Mouse (Mus musculus) limb, embryonic 15.5 days (tissue): ENCODE data around the gene Myh15. TPM values are rescaled to one million over a fixed set of nuclear protein-coding genes. Genes with fewer than 3 reads are reported as not detected.
"Not testable (repeated sequence)": the region's sequence is repeated elsewhere in the genome, so short reads cannot be mapped to it uniquely, and the experiment has no call there.

Experiments
- ATAC-seq: fragments of 200-750 bp; cut with Nextera tagmentation; 2 replicates; pipeline ENCODE4 v1.8.0; 2017; ENCODE audit warnings: low read depth, moderate TSS enrichment; ENCODE audit not compliant: insufficient number of reproducible peaks, low FRiP score, low TSS enrichment
- H3K27ac ChIP-seq: fragments of 300-500 bp; sonication (generic); 2 replicates; pipeline ENCODE4 v1.5.1; 2015; ENCODE audit warnings: moderate library complexity, mild to moderate bottlenecking, inconsistent platforms
- H3K27me3 ChIP-seq: fragments of 300-500 bp; sonication (generic); 2 replicates; pipeline ENCODE4 v1.6.1; 2015; ENCODE audit warnings: inconsistent platforms
- H3K36me3 ChIP-seq: fragments of 300-500 bp; sonication (generic); 2 replicates; pipeline ENCODE4 v1.6.1; 2015; ENCODE audit warnings: inconsistent platforms
- H3K4me1 ChIP-seq: fragments of 300-500 bp; sonication (generic); 2 replicates; pipeline ENCODE4 v1.6.1; 2015; ENCODE audit warnings: inconsistent platforms
- H3K4me2 ChIP-seq: fragments of 300-500 bp; sonication (generic); 2 replicates; pipeline ENCODE4 v1.6.1; 2015; ENCODE audit warnings: mild to moderate bottlenecking, inconsistent platforms
- H3K4me3 ChIP-seq: fragments of 300-500 bp; sonication (generic); 2 replicates; pipeline ENCODE4 v1.5.1; 2015; ENCODE audit warnings: mild to moderate bottlenecking, inconsistent platforms
- H3K9ac ChIP-seq: fragments of 300-500 bp; sonication (generic); 2 replicates; pipeline ENCODE4 v1.6.1; 2015; ENCODE audit warnings: inconsistent platforms
- H3K9me3 ChIP-seq: fragments of 300-500 bp; sonication (generic); 2 replicates; pipeline ENCODE4 v1.6.1; 2016; ENCODE audit warnings: inconsistent platforms
- WGBS: fragments of 180-500 bp; shearing (Covaris S2); methylation state at CpG from one replicate; pipeline ENCODE4 v1.1.7; 2015; 5-methylcytosine and 5-hydroxymethylcytosine counted together
- polyA plus RNA-seq: library from polyadenylated mRNA; unstranded; fragments of >200 nt; fragmentation: Nextera tagmentation; extraction: Ambion mirVana; gene quantifications from 2 replicates; pipeline ENCODE4 v1.2.1, GENCODE M21; 2015

Myh15 gene
- polyA plus RNA-seq, 1 experiment from 2014 or later: 0.42 TPM

DNA sequence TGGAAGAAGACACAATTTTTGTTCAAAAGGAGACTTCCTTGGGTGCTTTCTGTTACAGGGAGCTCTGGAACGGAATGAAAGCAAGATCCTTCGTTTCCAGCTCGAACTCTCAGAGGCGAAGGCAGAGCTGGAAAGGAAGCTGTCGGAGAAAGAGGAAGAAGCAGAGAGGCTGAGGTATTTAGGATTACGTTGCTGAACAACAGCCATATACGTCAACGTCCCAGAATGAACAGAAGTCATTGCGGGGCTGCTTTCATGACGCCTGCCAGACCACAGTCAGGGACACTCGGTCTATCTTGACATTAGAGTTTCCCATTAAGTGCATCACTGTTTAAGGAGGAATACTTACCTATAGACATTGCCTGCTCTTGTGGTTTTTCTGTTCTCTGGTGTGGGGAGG is 108.4 kb downstream of the Myh15 start:
- WGBS: 80% methylated on average over 11 of the region's 11 CpGs
- Histone ChIP-seq H3K9ac (no peak overlapping the region), H3K27ac (no peak overlapping the region), H3K27me3 (no peaks in the 10 kb centered on the region), H3K4me3 (no peak overlapping the region), H3K4me2 (no peak overlapping the region), H3K9me3 (no peaks in the 10 kb centered on the region), H3K4me1 (peaks cover 2% of the 10 kb centered on the region; the same call in 1 of the 2 replicates), H3K36me3 (no peaks in the 10 kb centered on the region)
- ATAC-seq: no peak

DNA sequence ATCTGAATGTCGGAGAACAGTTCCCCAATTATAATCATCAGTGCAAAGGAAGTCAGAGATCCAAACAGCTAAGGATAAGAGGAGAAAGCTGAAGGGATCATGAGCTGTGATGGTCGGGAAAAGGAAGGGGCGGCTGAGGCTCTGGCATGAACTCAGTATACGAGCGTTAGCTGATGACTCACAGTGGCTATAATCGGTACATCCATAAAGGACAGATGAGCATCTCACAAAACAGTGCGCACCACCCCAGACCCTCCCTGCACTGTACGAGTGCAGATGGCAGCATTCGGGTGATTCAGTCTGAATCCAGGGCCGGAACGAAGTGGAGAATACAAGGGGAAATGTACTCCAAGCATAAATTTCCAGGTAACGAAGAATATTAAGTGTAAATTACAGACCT is 110.0 kb downstream of the Myh15 start:
- Histone ChIP-seq H3K4me1 (peaks cover 2% of the 10 kb centered on the region; the same call in 1 of the 2 replicates), H3K9me3 (no peaks in the 10 kb centered on the region), H3K4me2 (no peak overlapping the region), H3K27me3 (no peaks in the 10 kb centered on the region), H3K9ac (no peak overlapping the region), H3K27ac (no peak overlapping the region), H3K4me3 (no peak overlapping the region), H3K36me3 (no peaks in the 10 kb centered on the region)
- WGBS: 81% methylated on average over 12 of the region's 12 CpGs
- no peak for ATAC-seq

DNA sequence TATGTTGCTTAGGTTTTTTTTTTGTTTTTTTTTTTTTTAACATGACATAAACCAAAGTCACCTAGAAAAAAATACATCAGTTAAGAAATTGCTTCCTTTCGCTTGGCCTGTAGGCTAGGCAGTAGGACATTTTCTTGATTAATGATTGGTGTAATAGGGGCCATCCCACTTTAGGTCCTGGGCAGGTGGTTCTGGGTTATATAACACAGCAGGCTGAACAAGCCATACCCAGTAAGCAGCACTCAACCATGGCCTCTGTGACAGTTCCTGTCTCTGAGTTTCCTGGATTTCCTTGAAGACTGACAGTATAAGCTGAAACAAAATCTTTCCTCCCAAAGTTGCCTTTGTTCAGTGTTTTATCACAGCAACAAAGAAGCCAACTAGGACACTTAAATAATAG is 117.8 kb downstream of the Myh15 start:
- Histone ChIP-seq H3K36me3 (no peaks in the 10 kb centered on the region), H3K27me3 (no peaks in the 10 kb centered on the region), H3K9me3 (no peaks in the 10 kb centered on the region), H3K27ac (no peak overlapping the region), H3K4me1 (no peaks in the 10 kb centered on the region), H3K4me2 (no peak overlapping the region), H3K9ac (no peak overlapping the region), H3K4me3 (no peak overlapping the region)
- no peak for ATAC-seq
- 74% methylated on average over 1 of the region's 1 CpGs for WGBS

DNA sequence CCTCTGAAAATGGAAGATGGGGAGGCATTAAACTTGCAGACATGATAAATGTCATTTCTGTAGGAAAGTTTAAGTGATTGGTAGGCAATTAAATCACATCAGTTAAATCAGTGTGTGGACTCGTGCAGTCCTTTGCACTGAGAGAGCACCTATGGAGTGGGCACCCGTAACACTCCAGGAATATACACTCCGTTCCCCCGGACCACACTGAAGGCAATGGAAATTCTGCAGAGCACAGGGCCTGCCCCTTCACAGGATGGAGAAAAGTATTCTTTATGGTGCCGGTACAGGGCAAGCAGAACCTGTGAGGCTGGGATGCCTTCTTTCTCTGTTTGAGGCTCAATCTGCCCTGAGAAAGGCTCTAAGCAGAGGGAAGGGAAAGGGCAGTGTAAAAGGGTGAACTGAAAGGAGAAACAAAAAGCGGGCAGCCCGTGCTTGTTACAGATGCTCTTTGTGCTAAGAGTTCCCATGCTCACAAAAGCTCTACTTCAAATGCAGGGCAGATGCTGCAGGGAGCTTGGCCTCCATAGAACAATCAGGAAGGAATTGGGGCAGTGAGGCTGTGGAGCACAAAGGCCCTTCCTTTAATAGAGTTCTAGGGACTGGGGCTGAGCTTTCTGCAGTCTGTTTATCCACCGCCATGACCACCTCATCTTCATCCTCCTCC is 118.6 kb downstream of the Myh15 start:
- Histone ChIP-seq H3K36me3 (no peaks in the 10 kb centered on the region), H3K9me3 (no peaks in the 10 kb centered on the region), H3K27me3 (no peaks in the 10 kb centered on the region), H3K4me3 (no peak overlapping the region), H3K4me2 (no peak overlapping the region), H3K27ac (no peak overlapping the region), H3K4me1 (no peaks in the 10 kb centered on the region), H3K9ac (no peak overlapping the region)
- 83% methylated on average over 8 of the region's 8 CpGs for WGBS
- no peak for ATAC-seq

DNA sequence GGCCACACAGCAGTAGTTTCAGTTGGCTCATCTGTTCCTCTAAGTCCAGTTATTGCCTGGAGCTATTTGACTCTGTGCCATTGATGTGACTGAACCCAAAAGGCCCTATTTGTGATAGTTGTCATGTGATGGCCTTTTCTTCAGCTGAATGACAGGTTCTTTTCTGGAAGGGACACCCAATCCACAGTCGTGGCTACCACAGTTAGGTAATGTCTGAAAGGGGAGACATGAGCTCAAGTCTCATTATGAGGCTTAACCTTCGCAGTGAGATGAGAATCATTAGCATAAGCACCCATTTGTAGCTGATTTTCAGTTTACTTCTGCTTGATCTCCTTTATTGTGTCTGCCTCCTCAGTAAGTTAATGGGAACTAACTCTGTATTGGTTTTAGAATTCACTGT is 136.2 kb downstream of the Myh15 start:
- Histone ChIP-seq H3K4me1 (no peaks in the 10 kb centered on the region), H3K36me3 (no peaks in the 10 kb centered on the region), H3K9ac (no peak overlapping the region), H3K4me3 (no peak overlapping the region), H3K27me3 (no peaks in the 10 kb centered on the region), H3K9me3 (no peaks in the 10 kb centered on the region), H3K4me2 (no peak overlapping the region), H3K27ac (no peak overlapping the region)
- 71% methylated on average over 2 of the region's 2 CpGs for WGBS
- no peak for ATAC-seq

DNA sequence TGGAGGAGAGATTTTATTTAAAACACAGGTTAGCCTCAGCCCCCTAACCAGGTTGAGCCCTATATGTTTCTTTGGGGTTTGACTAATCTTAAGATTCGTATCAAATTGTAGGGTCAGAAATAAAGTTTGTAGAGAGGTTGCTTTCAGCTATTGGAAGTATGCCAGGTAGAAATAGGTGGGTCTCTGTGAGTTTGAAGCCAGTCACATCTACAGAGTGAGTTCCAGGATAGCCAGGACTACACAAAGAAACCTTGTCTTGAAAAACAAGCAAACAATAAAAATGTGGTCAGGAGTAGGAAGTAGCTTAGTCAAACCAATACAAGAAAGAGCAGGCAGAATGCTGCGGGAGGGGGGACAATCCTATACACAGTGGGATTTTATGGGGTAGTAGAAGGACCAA is 136.7 kb downstream of the Myh15 start:
- ATAC-seq: no peak
- no peaks in the 10 kb centered on the region for H3K36me3 ChIP-seq
- H3K27me3 ChIP-seq: no peaks in the 10 kb centered on the region
- no peak overlapping the region for H3K9ac ChIP-seq
- no peak overlapping the region for H3K4me2 ChIP-seq
- no peaks in the 10 kb centered on the region for H3K9me3 ChIP-seq
- no peak overlapping the region for H3K4me3 ChIP-seq
- H3K4me1 ChIP-seq: no peaks in the 10 kb centered on the region
- H3K27ac ChIP-seq: no peak overlapping the region
- 71% methylated on average over 2 of the region's 2 CpGs for WGBS

DNA sequence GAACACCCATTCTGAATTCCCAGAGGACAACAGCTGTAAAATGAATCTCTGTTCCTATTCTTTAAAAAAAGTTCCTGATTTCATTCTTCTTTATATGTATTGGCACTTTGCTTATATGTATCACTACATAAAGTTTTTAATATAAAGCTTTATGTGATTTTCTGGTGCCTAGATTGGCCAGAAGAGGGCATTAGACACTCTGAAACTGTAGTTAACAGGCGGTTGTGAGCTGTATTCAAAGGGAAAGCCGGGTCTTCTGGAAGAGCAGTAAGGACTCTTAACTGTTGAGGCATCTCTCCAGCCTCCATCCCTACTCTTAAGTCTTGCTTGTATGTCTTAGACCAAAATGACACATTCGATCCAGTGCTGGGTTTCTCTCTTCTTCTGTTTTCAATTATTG is 139.0 kb downstream of the Myh15 start:
- 34% methylated on average over 3 of the region's 3 CpGs for WGBS
- no peak overlapping the region for H3K9ac ChIP-seq
- H3K4me3 ChIP-seq: no peak overlapping the region
- no peak overlapping the region for H3K4me2 ChIP-seq
- no peak for ATAC-seq
- no peaks in the 10 kb centered on the region for H3K36me3 ChIP-seq
- H3K9me3 ChIP-seq: no peaks in the 10 kb centered on the region
- no peak overlapping the region for H3K27ac ChIP-seq
- no peaks in the 10 kb centered on the region for H3K4me1 ChIP-seq
- no peaks in the 10 kb centered on the region for H3K27me3 ChIP-seq

DNA sequence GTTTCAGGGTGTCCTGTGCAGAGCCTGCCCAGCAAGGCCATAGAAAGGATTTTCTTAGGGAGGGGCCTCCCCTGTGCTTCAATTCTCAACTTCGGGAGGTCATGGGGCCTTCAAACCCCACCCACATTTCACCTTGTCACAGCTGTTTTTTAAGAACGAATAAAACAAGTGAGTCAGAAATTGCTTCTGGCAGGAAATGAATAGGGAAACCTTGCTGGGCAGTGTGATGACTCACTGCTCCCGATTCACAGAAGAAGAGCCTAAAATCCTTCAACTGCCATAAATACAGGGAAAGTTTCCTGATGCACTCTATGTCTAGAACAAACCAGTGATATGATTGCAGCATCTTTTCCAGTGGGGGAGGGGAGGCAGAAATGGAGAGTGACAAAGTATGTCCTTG is 140.7 kb downstream of the Myh15 start:
- Histone ChIP-seq H3K27ac (no peak overlapping the region), H3K9ac (no peak overlapping the region), H3K4me2 (no peak overlapping the region), H3K9me3 (no peaks in the 10 kb centered on the region), H3K4me1 (no peaks in the 10 kb centered on the region), H3K36me3 (no peaks in the 10 kb centered on the region), H3K27me3 (no peaks in the 10 kb centered on the region), H3K4me3 (no peak overlapping the region)
- ATAC-seq: no peak
- 33% methylated on average over 3 of the region's 3 CpGs for WGBS

DNA sequence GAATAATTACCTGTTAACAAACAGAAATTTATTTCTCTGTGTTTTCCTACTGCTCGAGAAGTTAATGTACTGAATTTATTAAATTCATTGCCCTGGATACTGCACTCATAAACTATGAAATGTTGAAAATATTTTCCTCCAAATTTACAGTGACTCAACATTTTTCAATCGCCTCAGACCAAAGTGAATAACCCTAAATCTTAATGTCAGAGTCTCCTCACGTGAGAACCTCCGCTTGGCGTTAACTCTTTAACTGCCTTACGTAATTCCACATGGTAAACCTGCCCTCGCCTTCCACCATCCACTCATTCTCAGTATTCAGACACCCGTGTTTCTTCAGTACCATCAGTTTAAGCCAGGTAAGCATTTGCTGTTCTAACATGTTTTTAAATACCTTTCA is 166.4 kb downstream of the Myh15 start:
- WGBS: 45% methylated on average over 8 of the region's 8 CpGs
- no peaks in the 10 kb centered on the region for H3K9me3 ChIP-seq
- H3K27ac ChIP-seq: no peak overlapping the region
- no peak overlapping the region for H3K4me2 ChIP-seq
- H3K27me3 ChIP-seq: no peaks in the 10 kb centered on the region
- H3K36me3 ChIP-seq: no peaks in the 10 kb centered on the region
- H3K9ac ChIP-seq: no peak overlapping the region
- H3K4me3 ChIP-seq: no peak overlapping the region
- ATAC-seq: no peak
- no peaks in the 10 kb centered on the region for H3K4me1 ChIP-seq

DNA sequence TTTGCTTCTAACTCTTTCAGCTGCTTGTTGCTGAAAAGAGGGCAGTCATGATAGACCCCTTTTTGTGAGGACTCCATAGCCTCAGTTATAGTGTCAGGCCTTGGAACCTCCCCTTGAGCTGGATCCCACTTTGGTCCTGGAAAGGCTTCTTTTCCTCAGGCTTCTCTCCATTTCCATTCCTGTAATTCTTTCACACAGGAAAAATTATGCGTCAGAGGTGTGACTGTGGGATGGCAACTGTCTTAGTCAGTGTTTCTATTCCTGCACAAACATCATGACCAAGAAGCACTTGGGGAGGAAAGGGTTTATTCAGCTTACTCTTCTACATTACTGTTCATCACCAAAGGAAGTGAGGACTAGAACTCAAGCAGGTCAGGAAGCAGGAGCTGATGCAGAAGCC is 186.2 kb downstream of the Myh15 start:
- H3K27ac ChIP-seq, H3K9ac ChIP-seq, H3K4me3 ChIP-seq, H3K4me1 ChIP-seq, H3K9me3 ChIP-seq, H3K36me3 ChIP-seq, H3K27me3 ChIP-seq, H3K4me2 ChIP-seq, ATAC-seq: not testable (repeated sequence)
- WGBS: 88% methylated on average over 1 of the region's 1 CpGs

Other genes starting within 250 kb of the Myh15 start
- gene Retnlb, start 240.6 kb upstream of the Myh15 start, polyA plus RNA-seq: not detected in 2 replicates
- gene Retnla, start 214.9 kb upstream of the Myh15 start, polyA plus RNA-seq: not detected in 2 replicates
- 1.4 and 1.5 TPM in 2 replicates for gene Retnlg, start 184.9 kb upstream of the Myh15 start, polyA plus RNA-seq
- gene Dzip3, start 63.3 kb upstream of the Myh15 start, polyA plus RNA-seq: 25.6 and 28.5 TPM in 2 replicates
- gene Cip2a, start 63.3 kb upstream of the Myh15 start, polyA plus RNA-seq: 22.6 and 23.1 TPM in 2 replicates